Mouse (Mus musculus): ENCODE measurements around the gene Snx29.

GRCm38 (mm10) chr16:11728131-11728530 lies 405.4 kb downstream of the Snx29 start:
- no peak for TF ChIP-seq GATA1 (IDR thresholded peaks at IDR 0.05; ENCODE audit: low read length)
- TF ChIP-seq TAL1 (IDR thresholded peaks at IDR 0.05; ENCODE audit: low read length), result no peak

Data from erythroblast, embryonic 14.5 days (primary cell).